Mouse (Mus musculus) kidney, adult 8-10 months (tissue): ENCODE data around the gene Zfp970.
"Not testable (repeated sequence)": the region's sequence is repeated elsewhere in the genome, so short reads cannot be mapped to it uniquely, and the experiment has no call there.

Source experiments
- DNase-seq, 2 experiments: peaks; one replicate each; pipeline ENCODE4 v3.0.0; 2022

The Zfp970 gene

GRCm38 (mm10) chr2:177464676-177465075 lies at the start of gene Zfp970:
Gene Zfp970 (plus strand): TSS chr2:177464733.
- DNase-seq = peak; percentile 33 to 46

DNA sequence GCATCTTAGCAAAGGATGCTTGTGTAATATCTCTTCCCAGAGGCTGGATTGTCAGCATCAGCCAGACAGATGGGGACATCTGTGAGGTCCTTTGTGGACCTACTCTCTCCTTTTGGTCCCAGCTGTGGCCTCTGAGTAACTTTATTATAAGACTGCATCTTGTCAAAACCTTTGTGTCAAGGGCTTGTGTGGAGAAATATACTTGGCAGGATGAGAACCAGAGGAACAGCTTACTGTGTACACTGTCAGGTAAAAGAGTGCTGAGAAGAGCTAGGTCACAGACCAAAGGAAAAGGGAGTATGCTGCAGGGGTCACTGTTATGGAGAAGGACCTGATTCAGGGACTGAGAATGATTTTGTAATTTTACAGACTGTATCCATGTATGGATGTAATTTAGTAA lies 3.7 kb downstream of the Zfp970 start:
- not testable (repeated sequence) for DNase-seq

DNA sequence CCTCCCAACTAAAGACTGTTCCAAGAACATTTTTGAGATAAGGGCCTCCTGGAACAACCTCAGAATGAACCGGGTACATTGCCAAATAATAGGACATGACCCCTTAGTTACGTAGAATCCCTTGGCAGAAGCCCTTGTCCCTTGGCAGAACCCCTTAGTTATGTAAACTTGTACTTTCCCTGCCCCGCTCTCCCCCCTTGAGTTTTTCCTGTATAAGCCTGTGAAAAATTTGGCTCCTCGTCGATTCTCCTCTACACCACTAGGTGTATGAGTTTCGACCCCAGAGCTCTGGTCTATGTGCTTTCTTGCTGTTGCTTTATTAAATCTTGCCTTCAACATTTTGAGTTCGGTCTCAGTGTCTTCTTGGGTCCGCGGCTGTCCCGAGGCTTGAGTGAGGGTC lies 7.7 kb downstream of the Zfp970 start:
- DNase-seq = not testable (repeated sequence)

DNA sequence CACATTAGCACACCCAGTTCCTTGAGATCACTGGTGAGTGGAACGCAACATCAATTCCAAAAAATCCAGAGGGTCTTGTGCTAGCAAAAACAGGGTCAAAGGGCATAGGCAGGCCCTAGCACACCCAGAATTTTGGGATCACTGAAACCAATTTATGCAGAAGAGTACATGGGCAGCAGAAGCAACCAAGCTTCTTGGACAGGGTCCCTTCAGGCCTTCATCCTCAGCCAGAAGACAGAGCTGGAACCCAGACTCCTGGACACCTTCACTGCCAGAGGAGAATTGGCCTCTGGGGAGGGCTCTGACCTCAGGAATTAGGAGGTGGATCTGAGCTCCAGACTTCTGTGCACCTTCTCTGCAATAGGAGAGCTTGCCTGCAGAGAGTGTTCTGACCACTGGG lies 17.4 kb downstream of the Zfp970 start:
- DNase-seq = not testable (repeated sequence)

- DNase-seq = not testable (repeated sequence)
Measured at GRCm38 (mm10) chr2:177483238-177483948, 18.9 kb downstream of the Zfp970 start.

- DNase-seq = peak; percentile 55 to 59
Measured at GRCm38 (mm10) chr2:177498067-177498466, 33.5 kb downstream of the Zfp970 start, which contains the start of gene Gm14403. Gene Gm14403 (plus strand): TSS chr2:177498215.

GRCm38 (mm10) chr2:177499182-177499581 lies 34.6 kb downstream of the Zfp970 start:
- not testable (repeated sequence) for DNase-seq

- DNase-seq = not testable (repeated sequence)
Measured at GRCm38 (mm10) chr2:177505211-177505719, 40.7 kb downstream of the Zfp970 start.

DNA sequence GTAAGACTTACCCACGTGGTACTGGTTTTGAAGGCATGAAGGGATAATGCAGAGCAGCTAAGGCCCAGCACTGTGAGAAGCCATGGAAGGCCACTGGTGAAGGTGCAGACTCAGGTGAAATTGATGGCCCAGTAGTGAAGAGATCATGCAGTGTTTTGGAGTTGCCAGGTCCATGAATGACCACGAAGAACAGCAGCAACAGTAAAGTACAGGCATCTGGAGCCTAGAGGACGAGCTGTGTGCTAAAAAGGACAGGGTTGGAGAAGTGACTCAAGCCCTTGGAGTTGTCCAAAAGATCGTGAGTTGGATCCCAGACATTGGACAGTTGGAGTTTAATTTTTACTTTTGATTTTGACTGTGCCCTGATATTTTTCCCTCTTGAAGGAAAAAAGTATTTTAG lies 46.8 kb downstream of the Zfp970 start:
- DNase-seq = not testable (repeated sequence)

DNA sequence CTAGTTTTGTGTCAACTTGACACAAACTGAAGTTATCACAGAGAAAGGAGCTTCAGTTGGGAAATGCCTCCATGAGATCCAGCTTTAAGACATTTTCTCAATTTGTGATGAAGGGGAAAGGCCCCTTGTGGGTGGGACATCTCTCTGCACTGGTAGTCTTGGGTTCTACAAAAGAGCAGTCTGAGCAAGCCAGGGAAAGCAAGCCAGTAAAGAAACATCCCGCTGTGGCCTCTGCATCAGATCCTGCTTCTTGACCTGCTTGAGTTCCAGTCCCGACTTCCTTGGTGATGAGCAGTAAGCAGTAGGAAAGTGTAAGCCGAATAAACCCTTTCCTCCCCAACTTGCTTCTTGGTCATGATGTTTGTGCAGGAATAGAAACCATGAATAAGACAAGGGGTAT lies 47.4 kb downstream of the Zfp970 start:
- DNase-seq = not testable (repeated sequence)

GRCm38 (mm10) chr2:177513991-177514479 lies 49.5 kb downstream of the Zfp970 start:
- DNase-seq = not testable (repeated sequence)

- not testable (repeated sequence) for DNase-seq
Measured at GRCm38 (mm10) chr2:177517746-177518145, 53.2 kb downstream of the Zfp970 start.

DNA sequence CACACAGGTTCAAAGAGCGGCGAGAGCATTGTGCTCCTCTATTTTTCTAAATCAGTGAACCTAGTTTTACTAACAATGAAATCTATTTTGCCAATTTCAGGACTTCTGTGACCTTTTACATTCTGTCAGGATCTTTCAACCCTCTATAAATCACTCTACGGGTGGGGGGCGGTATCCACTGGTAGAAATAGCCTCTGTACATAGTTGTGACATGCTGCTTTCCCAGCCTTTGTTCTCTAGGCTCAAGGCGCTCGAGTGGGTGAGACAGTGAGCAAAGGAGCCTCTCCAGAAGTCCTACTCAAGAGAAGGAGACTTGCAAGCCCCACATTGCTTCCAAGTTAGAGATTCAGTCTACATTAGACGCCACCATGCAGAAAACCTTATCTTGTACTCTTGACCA lies 53.8 kb downstream of the Zfp970 start:
- not testable (repeated sequence) for DNase-seq

- not testable (repeated sequence) for DNase-seq
Measured at GRCm38 (mm10) chr2:177518960-177519359, 54.4 kb downstream of the Zfp970 start.

GRCm38 (mm10) chr2:177520035-177520434 lies 55.5 kb downstream of the Zfp970 start:
- DNase-seq = no peak

- DNase-seq = no peak
Measured at GRCm38 (mm10) chr2:177523061-177523460, 58.5 kb downstream of the Zfp970 start.

GRCm38 (mm10) chr2:177523674-177524073 lies 59.1 kb downstream of the Zfp970 start:
- DNase-seq = not testable (repeated sequence)

GRCm38 (mm10) chr2:177524171-177524570 lies 59.6 kb downstream of the Zfp970 start:
- not testable (repeated sequence) for DNase-seq
